Mouse (Mus musculus): ENCODE data around the gene Il1r2.

DNA sequence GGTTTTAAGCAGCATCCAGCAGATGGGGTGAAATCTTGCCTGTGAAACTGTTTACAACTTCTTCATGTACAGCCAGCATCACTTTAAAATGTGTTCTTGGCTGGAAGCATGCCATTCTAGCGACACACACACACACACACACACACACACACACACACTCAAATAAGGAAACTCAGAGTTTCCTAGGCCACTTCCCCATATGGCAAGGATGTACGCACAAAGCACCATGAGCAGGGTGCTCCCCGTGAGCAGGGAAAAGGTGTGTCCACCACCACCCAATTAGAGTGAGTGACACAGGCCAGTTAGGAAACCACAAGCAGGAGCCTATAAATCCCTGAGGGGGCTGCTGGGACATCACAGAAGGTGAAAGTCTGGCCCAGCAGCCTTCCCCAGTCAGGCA lies 10.5 kb downstream of the Il1r2 start:
- TF ChIP-seq CTCF (IDR thresholded peaks at IDR 0.05; ENCODE audit: borderline replicate concordance, control insufficient read depth, extremely low read depth, insufficient read depth, low read length, poor library complexity) (no peak), POLR2A (IDR thresholded peaks at IDR 0.05; ENCODE audit: control insufficient read depth, extremely low read depth, insufficient read depth, low read length, poor library complexity) (no peak)
